Mouse (Mus musculus) midbrain, embryonic 16.5 days (tissue): ENCODE measurements at regions not wholly inside any gene's neighbourhood (a gene's known extent, or its start where the extent isn't known, plus 50 kb on each side); places are given as distances from the start of the nearest gene placed in this dataset.

ENCODE experiments used
- ATAC-seq: fragments of 200-750 bp; cut with Nextera tagmentation; 2 replicates; pipeline ENCODE4 v1.8.0; 2017; ENCODE audit warnings: moderate TSS enrichment
- H3K27ac ChIP-seq: fragments of 300-500 bp; sonication (generic); 2 replicates; pipeline ENCODE4 v1.5.1; 2014; ENCODE audit warnings: mild to moderate bottlenecking, low read length, mixed read lengths
- H3K27me3 ChIP-seq: fragments of 300-500 bp; sonication (generic); 2 replicates; pipeline ENCODE4 v1.6.1; 2014; ENCODE audit warnings: low read depth, low read length, mixed read lengths; ENCODE audit not compliant: control insufficient read depth, insufficient read depth
- H3K36me3 ChIP-seq: fragments of 300-500 bp; sonication (generic); 2 replicates; pipeline ENCODE4 v1.6.1; 2014; ENCODE audit warnings: mild to moderate bottlenecking, low read length, moderate library complexity, mixed read lengths; ENCODE audit not compliant: control insufficient read depth, insufficient read depth
- H3K4me1 ChIP-seq: fragments of 300-500 bp; sonication (generic); 2 replicates; pipeline ENCODE4 v1.6.1; 2014; ENCODE audit warnings: mild to moderate bottlenecking, low read length, mixed read lengths; ENCODE audit not compliant: control insufficient read depth, insufficient read depth
- H3K4me2 ChIP-seq: fragments of 300-500 bp; sonication (generic); 2 replicates; pipeline ENCODE4 v1.6.1; 2014; ENCODE audit warnings: mild to moderate bottlenecking, low read length, mixed read lengths
- H3K4me3 ChIP-seq: fragments of 300-500 bp; sonication (generic); 2 replicates; pipeline ENCODE4 v1.5.1; 2014; ENCODE audit warnings: low read depth, mild to moderate bottlenecking, low read length, moderate library complexity, mixed read lengths
- H3K9ac ChIP-seq: fragments of 300-500 bp; sonication (generic); 2 replicates; pipeline ENCODE4 v1.6.1; 2014; ENCODE audit warnings: low read depth, low read length, mixed read lengths
- H3K9me3 ChIP-seq: fragments of 300-500 bp; sonication (generic); replicated peaks from 2 replicates; pipeline ENCODE4 v1.6.1; 2014; ENCODE audit warnings: mild to moderate bottlenecking, low read length, mixed read lengths; ENCODE audit not compliant: control insufficient read depth, poor library complexity, severe bottlenecking
- WGBS: fragments of 180-500 bp; shearing (Covaris S2); extraction: QIAGEN DNeasy Blood & Tissue Kit; methylation state at CpG from one replicate; pipeline ENCODE4 v1.1.7; 2014; 5-methylcytosine and 5-hydroxymethylcytosine counted together

GRCm38 (mm10) chr6:7120136-7120535 is 164.3 kb downstream of the Sdhaf3 start:
- no peak overlapping the region for H3K4me3 ChIP-seq
- no peaks in the 10 kb centered on the region for H3K36me3 ChIP-seq
- no peak overlapping the region for H3K9ac ChIP-seq
- no peaks in the 10 kb centered on the region for H3K27me3 ChIP-seq
- H3K27ac ChIP-seq: no peak overlapping the region
- WGBS: 38% methylated on average over 4 of the region's 4 CpGs
- H3K4me2 ChIP-seq: no peak overlapping the region
- H3K9me3 ChIP-seq: no peaks in the 10 kb centered on the region
- no peak for ATAC-seq
- H3K4me1 ChIP-seq: no peaks in the 10 kb centered on the region

GRCm38 (mm10) chr6:7133042-7133441 is 177.2 kb downstream of the Sdhaf3 start:
- H3K9me3 ChIP-seq: no peaks in the 10 kb centered on the region
- no peaks in the 10 kb centered on the region for H3K27me3 ChIP-seq
- no peak overlapping the region for H3K9ac ChIP-seq
- no peak overlapping the region for H3K4me3 ChIP-seq
- no peaks in the 10 kb centered on the region for H3K4me1 ChIP-seq
- ATAC-seq: no peak
- no peaks in the 10 kb centered on the region for H3K36me3 ChIP-seq
- WGBS: 91% methylated on average over 11 of the region's 11 CpGs
- H3K4me2 ChIP-seq: no peak overlapping the region
- no peak overlapping the region for H3K27ac ChIP-seq

GRCm38 (mm10) chr6:7134062-7134461 is 178.3 kb downstream of the Sdhaf3 start:
- Histone ChIP-seq H3K4me3 (no peak overlapping the region), H3K4me2 (no peak overlapping the region), H3K27me3 (no peaks in the 10 kb centered on the region), H3K4me1 (no peaks in the 10 kb centered on the region), H3K9me3 (no peaks in the 10 kb centered on the region), H3K9ac (no peak overlapping the region), H3K36me3 (no peaks in the 10 kb centered on the region), H3K27ac (no peak overlapping the region)
- WGBS: 85% methylated on average over 4 of the region's 4 CpGs
- no peak for ATAC-seq

GRCm38 (mm10) chr6:7134888-7135287 is 179.1 kb downstream of the Sdhaf3 start:
- Histone ChIP-seq H3K36me3 (no peaks in the 10 kb centered on the region), H3K4me1 (no peaks in the 10 kb centered on the region), H3K4me3 (no peak overlapping the region), H3K27me3 (no peaks in the 10 kb centered on the region), H3K9me3 (no peaks in the 10 kb centered on the region), H3K9ac (no peak overlapping the region), H3K4me2 (no peak overlapping the region), H3K27ac (no peak overlapping the region)
- 83% methylated on average over 1 of the region's 1 CpGs for WGBS
- ATAC-seq: peak; percentile 60; the same call in 1 of the 2 replicates

DNA sequence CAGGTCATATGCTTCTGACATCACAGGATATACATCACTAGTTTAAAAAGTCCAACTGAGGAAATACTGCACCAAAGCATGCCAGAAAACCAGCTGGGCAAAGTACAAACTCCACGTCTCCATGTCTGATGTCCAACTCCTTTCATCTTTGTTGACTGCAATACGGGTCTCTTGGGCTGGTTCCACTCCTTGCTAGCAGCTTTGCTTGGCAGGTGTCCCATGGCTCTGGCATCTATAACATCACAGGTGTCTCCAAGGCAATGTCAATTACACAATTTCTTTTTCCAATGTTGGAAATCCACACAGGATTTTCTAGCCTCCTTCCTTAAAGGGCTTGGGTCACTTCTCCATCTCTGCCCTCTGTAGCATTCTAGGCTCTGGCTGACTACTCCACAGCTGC is 225.9 kb downstream of the Sdhaf3 start:
- Histone ChIP-seq H3K4me3 (no peak overlapping the region), H3K27me3 (no peaks in the 10 kb centered on the region), H3K36me3 (no peaks in the 10 kb centered on the region), H3K27ac (no peak overlapping the region), H3K9ac (no peak overlapping the region), H3K4me1 (no peaks in the 10 kb centered on the region), H3K4me2 (no peak overlapping the region), H3K9me3 (no peaks in the 10 kb centered on the region)
- no peak for ATAC-seq
- WGBS: 79% methylated on average over 2 of the region's 2 CpGs

- 63% methylated on average over 8 of the region's 8 CpGs for WGBS
- Histone ChIP-seq H3K4me1 (no peaks in the 10 kb centered on the region), H3K9ac (no peak overlapping the region), H3K9me3 (no peaks in the 10 kb centered on the region), H3K36me3 (no peaks in the 10 kb centered on the region), H3K4me3 (no peak overlapping the region), H3K4me2 (no peak overlapping the region), H3K27ac (no peak overlapping the region), H3K27me3 (no peaks in the 10 kb centered on the region)
- ATAC-seq: peak; percentile 67
These were observed 243.3 kb downstream of the Sdhaf3 start for GRCm38 (mm10) chr6:7199046-7199599.

GRCm38 (mm10) chr6:7215880-7216279 is 260.1 kb downstream of the Sdhaf3 start:
- Histone ChIP-seq H3K4me2 (no peak overlapping the region), H3K4me3 (no peak overlapping the region), H3K9me3 (no peaks in the 10 kb centered on the region), H3K27ac (no peak overlapping the region), H3K4me1 (no peaks in the 10 kb centered on the region), H3K27me3 (no peaks in the 10 kb centered on the region), H3K9ac (no peak overlapping the region), H3K36me3 (no peaks in the 10 kb centered on the region)
- 65% methylated on average over 4 of the region's 4 CpGs for WGBS
- ATAC-seq: no peak

GRCm38 (mm10) chr6:7252286-7252685 is 296.5 kb downstream of the Sdhaf3 start:
- no peak overlapping the region for H3K9ac ChIP-seq

DNA sequence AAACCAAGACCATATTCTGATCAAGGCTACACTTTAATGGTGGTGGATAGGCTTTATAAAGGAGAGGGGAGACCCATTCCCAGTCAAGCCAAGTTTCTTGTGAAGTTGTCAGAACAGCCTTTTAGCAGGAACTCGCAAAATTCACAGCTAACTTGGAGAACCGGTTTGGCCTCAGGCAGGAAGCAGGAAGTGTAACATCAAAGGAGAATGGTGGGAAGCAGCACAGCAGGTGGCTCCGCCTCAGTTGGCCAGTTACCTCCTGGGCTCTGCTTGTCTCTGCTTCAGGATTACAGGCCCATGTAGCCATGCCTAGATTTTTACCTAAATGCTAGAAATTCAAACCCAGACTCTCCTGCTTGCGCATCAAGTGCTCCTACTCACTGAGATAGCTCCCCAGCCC is 277.2 kb upstream of the Tac1 start:
- no peak for ATAC-seq

More at GRCm38 (mm10) chr6:7252286-7252685, 296.5 kb downstream of the Sdhaf3 start:
- 68% methylated on average over 7 of the region's 7 CpGs for WGBS
- H3K4me2 ChIP-seq: no peak overlapping the region
- H3K9me3 ChIP-seq: no peaks in the 10 kb centered on the region
- H3K4me1 ChIP-seq: no peaks in the 10 kb centered on the region
- H3K27ac ChIP-seq: no peak overlapping the region
- H3K36me3 ChIP-seq: no peaks in the 10 kb centered on the region
- ATAC-seq: no peak
- H3K27me3 ChIP-seq: no peaks in the 10 kb centered on the region
- no peak overlapping the region for H3K4me3 ChIP-seq

More for the DNA sequence above, 277.2 kb upstream of the Tac1 start:
- 54% methylated on average over 4 of the region's 4 CpGs for WGBS
- Histone ChIP-seq H3K4me3 (no peak overlapping the region), H3K9ac (no peak overlapping the region), H3K9me3 (no peaks in the 10 kb centered on the region), H3K27ac (no peak overlapping the region), H3K27me3 (no peaks in the 10 kb centered on the region), H3K36me3 (no peaks in the 10 kb centered on the region), H3K4me2 (no peak overlapping the region), H3K4me1 (no peaks in the 10 kb centered on the region)
